Mouse (Mus musculus) stomach, postnatal 0 days (tissue): ENCODE measurements around the gene Celf3.

ENCODE experiments used
- CTCF ChIP-seq: IDR thresholded peaks from 2 replicates; pipeline ENCODE4 v1.5.1; 2016; ENCODE audit warnings: antibody characterized with exemption, low read depth, mild to moderate bottlenecking, moderate library complexity
- EP300 ChIP-seq: optimal IDR thresholded peaks from 2 replicates; pipeline ENCODE3; 2016; ENCODE audit warnings: antibody characterized with exemption

GRCm38 (mm10) chr3:94456529-94457000 lies 21.5 kb upstream of the Celf3 start:
- peak; percentile 94 for TF ChIP-seq CTCF
- no peak for TF ChIP-seq EP300
